Mouse (Mus musculus) neutrophil, adult 5-6 weeks (primary cell): ENCODE data around the gene Trim56. TPM values are rescaled to one million over a fixed set of nuclear protein-coding genes. Genes with fewer than 3 reads are reported as not detected.
"Not testable (repeated sequence)": the region's sequence is repeated elsewhere in the genome, so short reads cannot be mapped to it uniquely, and the experiment has no call there.

Experiments used
- ATAC-seq: fragments of 151-379, 151-347 bp; 2 replicates; pipeline ENCODE4 v1.8.0; 2017; ENCODE audit warnings: mild to moderate bottlenecking, moderate TSS enrichment; ENCODE audit not compliant: insufficient number of reproducible peaks, poor library complexity, low FRiP score, severe bottlenecking; ENCODE audit errors: extremely low read depth
- total RNA-seq: library from RNA; stranded (forward); fragments of 200-1000 nt; gene quantifications from 2 replicates; pipeline ENCODE4 v1.2.3, GENCODE M21; 2017

Trim56 gene
- 69.9 and 79.3 TPM in 2 replicates for total RNA-seq

GRCm38 (mm10) chr5:137115866-137116847 lies at the start of gene Trim56:
Trim56 (minus strand) TSS chr5:137116209.
- peak; percentile 92 for ATAC-seq

- no peak for ATAC-seq
These were observed 45.8 kb upstream of the Trim56 start for GRCm38 (mm10) chr5:137161853-137162252.

GRCm38 (mm10) chr5:137159461-137159860 lies 43.5 kb upstream of the Trim56 start:
- ATAC-seq, result peak; percentile 96

GRCm38 (mm10) chr5:137153289-137153688 lies 37.3 kb upstream of the Trim56 start:
- ATAC-seq, result no peak

GRCm38 (mm10) chr5:137152623-137153022 lies 36.6 kb upstream of the Trim56 start:
- peak; percentile 42 for ATAC-seq

GRCm38 (mm10) chr5:137149272-137149882 lies 33.4 kb upstream of the Trim56 start, which contains the start of gene Muc3:
Muc3 (minus strand) TSS chr5:137149322.
- ATAC-seq, result 0 out of 2 replicates have a peak, but pooled peaks have one; percentile 10

- ATAC-seq, result no peak
These were observed 24.8 kb upstream of the Trim56 start for GRCm38 (mm10) chr5:137140836-137141235.

- ATAC-seq, result no peak
These were observed 23.0 kb upstream of the Trim56 start for GRCm38 (mm10) chr5:137138977-137139376.

- ATAC-seq, result no peak
These were observed 18.9 kb upstream of the Trim56 start for GRCm38 (mm10) chr5:137134959-137135358.

GRCm38 (mm10) chr5:137131490-137131889 lies 15.5 kb upstream of the Trim56 start:
- peak; percentile 76 for ATAC-seq

- no peak for ATAC-seq
These were observed 13.3 kb upstream of the Trim56 start for GRCm38 (mm10) chr5:137129281-137129680.

- no peak for ATAC-seq
These were observed 7.5 kb upstream of the Trim56 start for GRCm38 (mm10) chr5:137123516-137123915.

GRCm38 (mm10) chr5:137122686-137123193 lies 6.7 kb upstream of the Trim56 start:
- peak; percentile 84 for ATAC-seq

GRCm38 (mm10) chr5:137121280-137121679 lies 5.3 kb upstream of the Trim56 start:
- no peak for ATAC-seq

- no peak for ATAC-seq
These were observed 2.9 kb upstream of the Trim56 start for GRCm38 (mm10) chr5:137118878-137119277.

- not testable (repeated sequence) for ATAC-seq
These were observed 2.0 kb upstream of the Trim56 start for GRCm38 (mm10) chr5:137117994-137118393.

- ATAC-seq, result no peak
These were observed 978 bp upstream of the Trim56 start for GRCm38 (mm10) chr5:137116987-137117386.

GRCm38 (mm10) chr5:137114891-137115561 lies 983 bp downstream of the Trim56 start:
- no peak for ATAC-seq
